Mouse (Mus musculus) G1E (cell line): ENCODE results near the gene 2900011O08Rik.

Experiments used
- CTCF ChIP-seq: IDR thresholded peaks from 2 replicates; pipeline ENCODE4 v1.5.1; 2012; ENCODE audit warnings: low read depth, low read length, inconsistent platforms, mixed read lengths
- GATA1 ChIP-seq: IDR thresholded peaks from 2 replicates; pipeline ENCODE4 v1.6.1; 2012; ENCODE audit warnings: borderline replicate concordance, low read length, inconsistent platforms, mixed read lengths
- POLR2AphosphoS5 ChIP-seq: IDR thresholded peaks from 2 replicates; pipeline ENCODE4 v1.6.1; 2012; ENCODE audit warnings: low read depth, low read length, inconsistent platforms; ENCODE audit not compliant: insufficient replicate concordance

- TF ChIP-seq CTCF (no peak), GATA1 (no peak), POLR2AphosphoS5 (no peak)
These were observed 17.2 kb downstream of the 2900011O08Rik start for GRCm38 (mm10) chr16:14003386-14004130.
